Mouse (Mus musculus): ENCODE data around the gene 4933427D14Rik.

GRCm38 (mm10) chr11:72130472-72130871 lies 76.8 kb downstream of the 4933427D14Rik start:
- no peak for TF ChIP-seq CTCF (IDR thresholded peaks at IDR 0.05; ENCODE audit: low read depth, low read length)
- TF ChIP-seq TAL1 (conservative IDR thresholded peaks at IDR 0.05; ENCODE audit: low read depth, low read length): no peak
- TF ChIP-seq GATA2 (IDR thresholded peaks at IDR 0.05; ENCODE audit: borderline replicate concordance, low read depth, low read length): no peak

Data from G1E (cell line).